Mouse (Mus musculus) forebrain, embryonic 11.5 days (tissue): Measurements from ENCODE around the gene Zfhx2. TPM values are rescaled to one million over a fixed set of nuclear protein-coding genes. Genes with fewer than 3 reads are reported as not detected.

Source experiments
- ATAC-seq: fragments of 200-750 bp; cut with Nextera tagmentation; replicated peaks from 2 replicates; pipeline ENCODE4 v1.8.0; 2017; ENCODE audit warnings: moderate TSS enrichment; ENCODE audit not compliant: low FRiP score
- DNase-seq: peaks from one replicate; pipeline ENCODE4 v3.0.0-alpha.2; 2017; ENCODE audit warnings: low spot score
- H3K27ac ChIP-seq: fragments of 300-500 bp; sonication (generic); 2 replicates; pipeline ENCODE4 v1.5.1; 2014; ENCODE audit warnings: low read depth, low read length
- H3K27me3 ChIP-seq: fragments of 300-500 bp; sonication (generic); 2 replicates; pipeline ENCODE4 v1.6.1; 2014; ENCODE audit warnings: mild to moderate bottlenecking, low read length, mixed read lengths; ENCODE audit not compliant: control insufficient read depth, insufficient read depth
- H3K36me3 ChIP-seq: fragments of 300-500 bp; sonication (generic); 2 replicates; pipeline ENCODE4 v1.6.1; 2014; ENCODE audit warnings: mild to moderate bottlenecking, low read length, moderate library complexity, mixed read lengths; ENCODE audit not compliant: control insufficient read depth, insufficient read depth
- H3K4me1 ChIP-seq: fragments of 300-500 bp; sonication (generic); replicated peaks from 2 replicates; pipeline ENCODE4 v1.6.1; 2014; ENCODE audit warnings: low read length, mixed read lengths; ENCODE audit not compliant: control insufficient read depth, insufficient read depth
- H3K4me2 ChIP-seq: fragments of 300-500 bp; sonication (generic); 2 replicates; pipeline ENCODE4 v1.6.1; 2014; ENCODE audit warnings: low read depth, mild to moderate bottlenecking, low read length, moderate library complexity, mixed read lengths; ENCODE audit not compliant: severe bottlenecking
- H3K4me3 ChIP-seq: fragments of 300-500 bp; sonication (generic); 2 replicates; pipeline ENCODE4 v1.5.1; 2014; ENCODE audit warnings: low read depth, low read length
- H3K9ac ChIP-seq: fragments of 300-500 bp; sonication (generic); 2 replicates; pipeline ENCODE4 v1.6.1; 2014; ENCODE audit warnings: low read length
- H3K9me3 ChIP-seq: fragments of 300-500 bp; sonication (generic); 2 replicates; pipeline ENCODE4 v1.6.1; 2016; ENCODE audit warnings: low read length, mixed read lengths; ENCODE audit not compliant: control insufficient read depth
- WGBS: fragments of 180-500 bp; shearing (Covaris S2); extraction: QIAGEN DNeasy Blood & Tissue Kit; methylation state at CpG from one replicate; pipeline ENCODE4 v1.1.7; 2014; 5-methylcytosine and 5-hydroxymethylcytosine counted together
- polyA plus RNA-seq: library from polyadenylated mRNA; unstranded; fragments of >200 nt; fragmentation: Nextera tagmentation; extraction: Ambion mirVana; gene quantifications from 2 replicates; pipeline ENCODE4 v1.2.1, GENCODE M21; 2014

Zfhx2 gene
- polyA plus RNA-seq = 15.9 TPM in 2 replicates

GRCm38 (mm10) chr14:55092011-55092577, at the start of gene Zfhx2:
TSS of gene Zfhx2 (minus strand) at chr14:55092324.
- peak within 1 kb of the TSS; percentile 91 for H3K9ac ChIP-seq
- H3K4me3 ChIP-seq = peak within 1 kb of the TSS; percentile 73
- peaks cover 22% of the 10 kb centered on the region for H3K4me1 ChIP-seq
- no peaks in the 10 kb centered on the region for H3K36me3 ChIP-seq
- peak within 1 kb of the TSS; percentile 89 for H3K27ac ChIP-seq
- WGBS = under 1% methylated on average over 33 of the region's 34 CpGs
- ATAC-seq (peak; percentile 93), DNase-seq (peak; percentile 97)
- peak within 1 kb of the TSS; percentile 85 for H3K4me2 ChIP-seq
- H3K27me3 ChIP-seq = no peaks in the 10 kb centered on the region
- H3K9me3 ChIP-seq = no peaks in the 10 kb centered on the region

- Histone ChIP-seq H3K9ac (no peak overlapping the region), H3K9me3 (no peaks in the 10 kb centered on the region), H3K4me3 (no peak overlapping the region), H3K27ac (no peak overlapping the region), H3K4me2 (no peak overlapping the region), H3K36me3 (no peaks in the 10 kb centered on the region), H3K4me1 (no peaks in the 10 kb centered on the region), H3K27me3 (no peaks in the 10 kb centered on the region)
- ATAC-seq (no peak), DNase-seq (no peak)
- 30% methylated on average over 7 of the region's 7 CpGs for WGBS
Observed at GRCm38 (mm10) chr14:55139313-55139712, 47.2 kb upstream of the Zfhx2 start.

DNA sequence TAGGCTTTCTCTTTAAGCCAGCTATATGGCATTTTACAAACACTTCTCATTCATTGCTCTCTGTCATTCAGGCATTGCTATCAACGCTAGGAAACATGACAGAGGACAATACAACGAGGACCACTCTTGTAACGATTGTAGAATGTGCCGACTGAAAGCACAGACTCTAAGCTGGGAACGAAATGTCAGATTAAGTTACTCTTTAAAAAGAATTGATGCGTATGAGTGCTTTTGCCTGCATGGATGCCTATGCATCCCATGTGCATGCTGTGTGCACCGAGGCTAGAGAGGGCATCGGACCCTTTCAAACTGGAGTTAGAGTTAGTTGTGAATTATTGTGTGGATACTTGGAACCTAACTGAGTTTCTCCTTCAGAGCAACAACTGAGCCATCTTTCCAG, 43.6 kb upstream of the Zfhx2 start:
- Histone ChIP-seq H3K9ac (no peak overlapping the region), H3K4me3 (no peak overlapping the region), H3K27me3 (no peaks in the 10 kb centered on the region), H3K4me2 (no peak overlapping the region), H3K4me1 (no peaks in the 10 kb centered on the region), H3K9me3 (no peaks in the 10 kb centered on the region), H3K27ac (no peak overlapping the region), H3K36me3 (no peaks in the 10 kb centered on the region)
- no peak for ATAC-seq
- no peak for DNase-seq
- 67% methylated on average over 8 of the region's 8 CpGs for WGBS

GRCm38 (mm10) chr14:55126521-55126920, 34.4 kb upstream of the Zfhx2 start:
- Histone ChIP-seq H3K4me2 (no peak overlapping the region), H3K36me3 (no peaks in the 10 kb centered on the region), H3K4me1 (no peaks in the 10 kb centered on the region), H3K4me3 (no peak overlapping the region), H3K27me3 (no peaks in the 10 kb centered on the region), H3K9me3 (no peaks in the 10 kb centered on the region), H3K27ac (no peak overlapping the region), H3K9ac (no peak overlapping the region)
- DNase-seq (no peak), ATAC-seq (no peak)
- 83% methylated on average over 7 of the region's 7 CpGs for WGBS

GRCm38 (mm10) chr14:55125711-55126110, 33.6 kb upstream of the Zfhx2 start:
- H3K27me3 ChIP-seq = no peaks in the 10 kb centered on the region
- no peaks in the 10 kb centered on the region for H3K4me1 ChIP-seq
- H3K9ac ChIP-seq = no peak overlapping the region
- H3K36me3 ChIP-seq = no peaks in the 10 kb centered on the region
- H3K27ac ChIP-seq = no peak overlapping the region
- WGBS = 90% methylated on average over 5 of the region's 5 CpGs
- H3K4me2 ChIP-seq = no peak overlapping the region
- ATAC-seq (no peak), DNase-seq (no peak)
- H3K4me3 ChIP-seq = no peak overlapping the region
- no peaks in the 10 kb centered on the region for H3K9me3 ChIP-seq

DNA sequence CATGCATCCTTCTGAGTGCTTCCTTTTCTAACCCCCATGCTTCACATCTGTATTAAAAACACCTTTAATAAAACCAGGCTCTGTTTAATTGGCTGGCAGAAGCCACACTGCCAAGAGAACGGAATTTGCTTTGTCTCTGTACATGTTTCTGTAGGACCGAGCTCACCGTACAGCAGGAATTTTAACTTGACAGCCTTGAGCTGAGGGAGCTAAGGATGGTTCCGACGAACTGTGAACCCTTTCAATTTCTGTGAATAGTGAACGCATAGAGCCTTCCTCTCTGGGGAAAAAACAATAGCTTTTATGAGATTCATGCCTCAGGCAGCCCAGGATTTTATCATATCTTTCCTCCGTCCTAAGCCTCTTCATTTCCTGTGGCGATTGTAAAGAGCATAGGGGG, 30.2 kb upstream of the Zfhx2 start:
- Histone ChIP-seq H3K9ac (0 out of 2 replicates have a peak overlapping the region, but pooled peaks have one; percentile 9), H3K27me3 (peaks cover 1% of the 10 kb centered on the region; the same call in 1 of the 2 replicates), H3K4me2 (peak overlapping the region; percentile 3; the same call in 1 of the 2 replicates), H3K4me1 (no peaks in the 10 kb centered on the region), H3K9me3 (no peaks in the 10 kb centered on the region), H3K36me3 (no peaks in the 10 kb centered on the region), H3K4me3 (no peak overlapping the region), H3K27ac (no peak overlapping the region)
- no peak for DNase-seq
- 41% methylated on average over 8 of the region's 8 CpGs for WGBS
- no peak for ATAC-seq

DNA sequence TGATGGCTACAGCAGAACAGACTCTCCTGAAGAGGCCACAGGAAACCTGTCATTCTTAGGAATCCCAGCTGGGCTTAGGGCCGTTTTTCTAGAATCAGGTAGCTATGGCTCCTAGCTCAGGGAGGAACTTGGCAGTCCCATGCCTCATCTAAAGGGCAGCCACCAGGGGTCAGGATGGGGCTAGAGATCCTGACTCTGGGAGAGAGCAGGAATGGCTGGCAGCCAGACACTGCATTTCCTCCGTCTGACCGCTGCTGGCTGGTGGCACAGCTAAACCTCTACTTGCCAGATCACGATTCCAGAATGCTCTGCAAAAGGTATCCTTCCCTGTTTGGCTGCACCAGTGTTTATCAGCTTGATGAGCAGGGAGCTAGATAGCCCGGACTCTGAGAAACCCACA, 29.8 kb upstream of the Zfhx2 start:
- H3K36me3 ChIP-seq = no peaks in the 10 kb centered on the region
- H3K27ac ChIP-seq = no peak overlapping the region
- H3K27me3 ChIP-seq = peaks cover 3% of the 10 kb centered on the region; the same call in 1 of the 2 replicates
- 0 out of 2 replicates have a peak overlapping the region, but pooled peaks have one; percentile 9 for H3K9ac ChIP-seq
- H3K4me3 ChIP-seq = no peak overlapping the region
- DNase-seq = peak; percentile 85
- H3K9me3 ChIP-seq = no peaks in the 10 kb centered on the region
- no peak overlapping the region; the same call in 1 of the 2 replicates for H3K4me2 ChIP-seq
- peaks cover under 1% of the 10 kb centered on the region; the same call in 1 of the 2 replicates for H3K4me1 ChIP-seq
- ATAC-seq = peak; percentile 71
- 11% methylated on average over 5 of the region's 5 CpGs for WGBS

DNA sequence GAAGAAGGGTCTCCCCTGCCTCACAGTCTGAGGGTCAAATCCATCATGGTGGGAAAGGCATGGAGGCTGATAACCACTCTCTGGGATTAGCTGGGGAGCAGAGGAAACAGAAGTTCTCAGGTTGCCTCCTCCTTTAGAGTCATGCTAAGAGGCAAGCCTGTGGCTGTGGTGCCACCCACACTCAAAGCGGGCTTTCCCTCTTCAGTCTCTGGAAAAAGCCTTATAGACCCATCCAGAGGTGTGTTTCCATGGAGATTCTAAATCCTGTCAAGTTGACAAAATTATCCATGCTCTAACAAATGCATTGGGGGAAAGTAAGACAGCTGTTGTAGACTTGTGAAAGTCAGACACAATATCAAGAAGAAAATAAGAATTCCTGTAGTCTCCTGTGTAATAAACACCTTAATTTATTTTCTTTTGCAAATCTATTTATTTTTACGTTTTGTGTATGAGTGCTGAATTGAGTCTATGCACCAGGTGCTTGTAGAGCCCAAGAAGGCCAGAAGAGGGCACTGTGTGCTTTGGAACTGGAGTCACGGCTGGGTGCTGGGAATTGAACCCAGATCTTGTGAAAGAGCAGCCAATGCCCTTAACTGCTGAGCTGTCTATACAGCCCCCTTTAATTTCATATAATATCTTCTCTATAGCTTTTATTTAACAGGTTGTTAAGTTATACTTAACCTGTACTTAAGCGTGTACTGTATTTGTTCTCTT, 27.5 kb upstream of the Zfhx2 start:
- peaks cover 12% of the 10 kb centered on the region for H3K4me1 ChIP-seq
- H3K9ac ChIP-seq = no peak overlapping the region
- H3K27ac ChIP-seq = no peak overlapping the region
- H3K4me2 ChIP-seq = no peak overlapping the region
- DNase-seq (no peak), ATAC-seq (no peak)
- no peak overlapping the region for H3K4me3 ChIP-seq
- peaks cover 15% of the 10 kb centered on the region for H3K27me3 ChIP-seq
- no peaks in the 10 kb centered on the region for H3K9me3 ChIP-seq
- H3K36me3 ChIP-seq = no peaks in the 10 kb centered on the region
- WGBS = 78% methylated on average over 4 of the region's 4 CpGs
